Mouse (Mus musculus): ENCODE data around the gene Kbtbd2.

The Kbtbd2 gene

GRCm38 (mm10) chr6:56797311-56798151 lies at the start of gene Kbtbd2:
Kbtbd2 (minus strand) TSS chr6:56797813.
- peak; percentile 95 for DNase-seq

- DNase-seq, result no peak
Observed at GRCm38 (mm10) chr6:56844365-56844764, 46.8 kb upstream of the Kbtbd2 start.

- no peak for DNase-seq
Observed at GRCm38 (mm10) chr6:56843229-56843628, 45.6 kb upstream of the Kbtbd2 start.

GRCm38 (mm10) chr6:56837621-56838020 lies 40.0 kb upstream of the Kbtbd2 start:
- no peak for DNase-seq

GRCm38 (mm10) chr6:56837166-56837565 lies 39.6 kb upstream of the Kbtbd2 start:
- DNase-seq, result no peak

- no peak for DNase-seq
Observed at GRCm38 (mm10) chr6:56835532-56835931, 37.9 kb upstream of the Kbtbd2 start.

- DNase-seq, result no peak
Observed at GRCm38 (mm10) chr6:56834769-56835168, 37.2 kb upstream of the Kbtbd2 start.

- DNase-seq, result no peak
Observed at GRCm38 (mm10) chr6:56832830-56833229, 35.2 kb upstream of the Kbtbd2 start.

- no peak for DNase-seq
Observed at GRCm38 (mm10) chr6:56832407-56832796, 34.8 kb upstream of the Kbtbd2 start.

- DNase-seq, result peak; percentile 90
Observed at GRCm38 (mm10) chr6:56831697-56832406, 34.2 kb upstream of the Kbtbd2 start, which contains the start of gene Fkbp9. Fkbp9 (plus strand) TSS chr6:56832059.

GRCm38 (mm10) chr6:56825657-56826056 lies 28.0 kb upstream of the Kbtbd2 start:
- DNase-seq, result no peak

GRCm38 (mm10) chr6:56819124-56819487 lies 21.5 kb upstream of the Kbtbd2 start:
- no peak for DNase-seq

GRCm38 (mm10) chr6:56818436-56819123 lies 21.0 kb upstream of the Kbtbd2 start:
- DNase-seq, result no peak

- no peak for DNase-seq
Observed at GRCm38 (mm10) chr6:56813332-56813731, 15.7 kb upstream of the Kbtbd2 start.

GRCm38 (mm10) chr6:56808656-56809055 lies 11.0 kb upstream of the Kbtbd2 start:
- DNase-seq, result peak; percentile 31

- DNase-seq, result no peak
Observed at GRCm38 (mm10) chr6:56806195-56806594, 8.6 kb upstream of the Kbtbd2 start.

GRCm38 (mm10) chr6:56805026-56805425 lies 7.4 kb upstream of the Kbtbd2 start:
- DNase-seq, result no peak

- no peak for DNase-seq
Observed at GRCm38 (mm10) chr6:56798152-56798465, 496 bp upstream of the Kbtbd2 start.

GRCm38 (mm10) chr6:56796668-56797141 lies 908 bp downstream of the Kbtbd2 start:
- no peak for DNase-seq

- DNase-seq, result no peak
Observed at GRCm38 (mm10) chr6:56796232-56796631, 1.4 kb downstream of the Kbtbd2 start.

- DNase-seq, result no peak
Observed at GRCm38 (mm10) chr6:56794834-56795233, 2.8 kb downstream of the Kbtbd2 start.

- no peak for DNase-seq
Observed at GRCm38 (mm10) chr6:56789336-56789735, 8.3 kb downstream of the Kbtbd2 start.

- DNase-seq, result no peak
Observed at GRCm38 (mm10) chr6:56787668-56788067, 9.9 kb downstream of the Kbtbd2 start.

GRCm38 (mm10) chr6:56785068-56785467 lies 12.5 kb downstream of the Kbtbd2 start:
- no peak for DNase-seq
